Mouse (Mus musculus) thymus, adult 2 months (tissue): ENCODE measurements around the gene Grem2. TPM values are rescaled to one million over a fixed set of nuclear protein-coding genes. Genes with fewer than 3 reads are reported as not detected.

Source experiments
- DNase-seq: peaks from one replicate; pipeline ENCODE4 v3.0.0; 2021
- H3K27ac ChIP-seq: fragments of 200-500 bp; 2 replicates; pipeline ENCODE4 v1.5.1; 2012; ENCODE audit warnings: low read length, control low read depth; ENCODE audit not compliant: control insufficient read depth, insufficient read depth
- H3K27me3 ChIP-seq: fragments of 200-500 bp; 2 replicates; pipeline ENCODE4 v1.6.1; 2012; ENCODE audit warnings: mild to moderate bottlenecking, low read length, moderate library complexity, mixed read lengths; ENCODE audit not compliant: control insufficient read depth, insufficient read depth
- H3K36me3 ChIP-seq: fragments of 200-500 bp; 2 replicates; pipeline ENCODE4 v1.6.1; 2012; ENCODE audit warnings: mild to moderate bottlenecking, low read length, moderate library complexity; ENCODE audit not compliant: control insufficient read depth, insufficient read depth
- H3K4me1 ChIP-seq: fragments of 200-500 bp; replicated peaks from 2 replicates; pipeline ENCODE4 v1.6.1; 2012; ENCODE audit warnings: low read length; ENCODE audit not compliant: control insufficient read depth, insufficient read depth
- H3K4me3 ChIP-seq: fragments of 200-500 bp; 2 replicates; pipeline ENCODE4 v1.5.1; 2012; ENCODE audit warnings: mild to moderate bottlenecking, low read length, control low read depth, moderate library complexity; ENCODE audit not compliant: control insufficient read depth, insufficient read depth
- CTCF ChIP-seq: fragments of 200-500 bp; IDR thresholded peaks from 2 replicates; pipeline ENCODE4 v1.5.1; 2012; ENCODE audit warnings: mild to moderate bottlenecking, control low read depth, low read length, moderate library complexity, borderline replicate concordance; ENCODE audit not compliant: control insufficient read depth, poor library complexity, insufficient read depth; ENCODE audit errors: extremely low read depth
- POLR2A ChIP-seq: fragments of 200-500 bp; IDR thresholded peaks from 2 replicates; pipeline ENCODE4 v1.6.1; 2012; ENCODE audit warnings: mild to moderate bottlenecking, low read length, control low read depth, moderate library complexity; ENCODE audit not compliant: control insufficient read depth, poor library complexity, insufficient read depth; ENCODE audit errors: extremely low read depth
- WGBS: fragments of 180-500 bp; shearing (Covaris S2); methylation state at CpG from one replicate; pipeline ENCODE4 v1.1.7; 2018; 5-methylcytosine and 5-hydroxymethylcytosine counted together
- polyA plus RNA-seq: library from polyadenylated mRNA; depleted of rRNA; stranded (reverse); fragments of >200 nt; gene quantifications from 2 replicates; pipeline ENCODE4 v1.2.3, GENCODE M21; 2012

Grem2 gene
- polyA plus RNA-seq, 1 experiment: 0.63 TPM

- Histone ChIP-seq H3K27ac (no peak overlapping the region), H3K4me3 (no peak overlapping the region), H3K4me1 (no peaks in the 10 kb centered on the region), H3K27me3 (no peaks in the 10 kb centered on the region), H3K36me3 (no peaks in the 10 kb centered on the region)
- TF ChIP-seq POLR2A (no peak), CTCF (no peak)
- WGBS: 89% methylated on average over 3 of the region's 3 CpGs
- no peak for DNase-seq
Observed at GRCm38 (mm10) chr1:174909834-174910233, 11.8 kb downstream of the Grem2 start.

- TF ChIP-seq CTCF (no peak), POLR2A (no peak)
- Histone ChIP-seq H3K4me1 (no peaks in the 10 kb centered on the region), H3K36me3 (no peaks in the 10 kb centered on the region), H3K27ac (no peak overlapping the region), H3K4me3 (no peak overlapping the region), H3K27me3 (no peaks in the 10 kb centered on the region)
- 92% methylated on average over 5 of the region's 5 CpGs for WGBS
- no peak for DNase-seq
Observed at GRCm38 (mm10) chr1:174908232-174908631, 13.4 kb downstream of the Grem2 start.

- no peaks in the 10 kb centered on the region for H3K36me3 ChIP-seq
- WGBS: 77% methylated on average over 5 of the region's 5 CpGs
- TF ChIP-seq POLR2A (no peak), CTCF (no peak)
- DNase-seq: no peak
- no peaks in the 10 kb centered on the region for H3K4me1 ChIP-seq
- no peak overlapping the region for H3K4me3 ChIP-seq
- no peaks in the 10 kb centered on the region for H3K27me3 ChIP-seq
- H3K27ac ChIP-seq: no peak overlapping the region
Observed at GRCm38 (mm10) chr1:174907637-174908036, 14.0 kb downstream of the Grem2 start.

- no peak overlapping the region for H3K4me3 ChIP-seq
- TF ChIP-seq POLR2A: no peak
- TF ChIP-seq CTCF: no peak
- no peaks in the 10 kb centered on the region for H3K36me3 ChIP-seq
- no peaks in the 10 kb centered on the region for H3K27me3 ChIP-seq
- WGBS: 68% methylated on average over 1 of the region's 1 CpGs
- H3K4me1 ChIP-seq: no peaks in the 10 kb centered on the region
- no peak for DNase-seq
- H3K27ac ChIP-seq: no peak overlapping the region
Observed at GRCm38 (mm10) chr1:174902755-174903154, 18.9 kb downstream of the Grem2 start.

- TF ChIP-seq POLR2A (no peak), CTCF (no peak)
- no peaks in the 10 kb centered on the region for H3K4me1 ChIP-seq
Observed at GRCm38 (mm10) chr1:174892471-174892870, 29.1 kb downstream of the Grem2 start.

GRCm38 (mm10) chr1:174888684-174889405 lies 32.8 kb downstream of the Grem2 start:
- H3K4me1 ChIP-seq: no peaks in the 10 kb centered on the region
- TF ChIP-seq POLR2A (no peak), CTCF (no peak)
- WGBS: 84% methylated on average over 14 of the region's 14 CpGs

More at GRCm38 (mm10) chr1:174892471-174892870, 29.1 kb downstream of the Grem2 start:
- Histone ChIP-seq H3K27ac (no peak overlapping the region), H3K4me3 (no peak overlapping the region), H3K36me3 (no peaks in the 10 kb centered on the region), H3K27me3 (no peaks in the 10 kb centered on the region)
- DNase-seq: no peak
- WGBS: 89% methylated on average over 7 of the region's 7 CpGs

GRCm38 (mm10) chr1:174888073-174888472 lies 33.5 kb downstream of the Grem2 start:
- H3K27ac ChIP-seq: no peak overlapping the region
- H3K27me3 ChIP-seq: no peaks in the 10 kb centered on the region
- DNase-seq: no peak
- no peak overlapping the region for H3K4me3 ChIP-seq
- 88% methylated on average over 1 of the region's 1 CpGs for WGBS
- no peaks in the 10 kb centered on the region for H3K36me3 ChIP-seq
- no peaks in the 10 kb centered on the region for H3K4me1 ChIP-seq
- TF ChIP-seq POLR2A (no peak), CTCF (no peak)

More at GRCm38 (mm10) chr1:174888684-174889405, 32.8 kb downstream of the Grem2 start:
- no peak overlapping the region for H3K4me3 ChIP-seq
- no peaks in the 10 kb centered on the region for H3K36me3 ChIP-seq
- DNase-seq: no peak
- H3K27me3 ChIP-seq: no peaks in the 10 kb centered on the region
- H3K27ac ChIP-seq: no peak overlapping the region
